Mouse (Mus musculus) c-Kit-positive CD71-positive TER-119-positive erythroid progenitor cells, embryonic 14.5 days (primary cell): ENCODE data around the gene Mgll.

Experiments
- DNase-seq: peaks from one replicate; pipeline ENCODE4 v3.0.0-alpha.2; 2013; ENCODE audit warnings: low spot score

Mgll gene

GRCm38 (mm10) chr6:88770981-88771380, 46.8 kb downstream of the Mgll start:
- DNase-seq: no peak

- no peak for DNase-seq
These were observed 47.8 kb downstream of the Mgll start for GRCm38 (mm10) chr6:88772041-88772440.

GRCm38 (mm10) chr6:88774055-88774454, 49.8 kb downstream of the Mgll start:
- DNase-seq: no peak

- no peak for DNase-seq
These were observed 51.1 kb downstream of the Mgll start for GRCm38 (mm10) chr6:88775267-88775666.

- no peak for DNase-seq
These were observed 52.2 kb downstream of the Mgll start for GRCm38 (mm10) chr6:88776336-88776923.

- DNase-seq: no peak
These were observed 52.8 kb downstream of the Mgll start for GRCm38 (mm10) chr6:88776964-88777363.

GRCm38 (mm10) chr6:88778047-88778688, 54.0 kb downstream of the Mgll start:
- DNase-seq: no peak

GRCm38 (mm10) chr6:88779755-88780154, 55.5 kb downstream of the Mgll start:
- DNase-seq: no peak

GRCm38 (mm10) chr6:88781919-88782318, 57.7 kb downstream of the Mgll start:
- DNase-seq: no peak

GRCm38 (mm10) chr6:88782981-88783397, 58.8 kb downstream of the Mgll start:
- peak; percentile 94 for DNase-seq

- DNase-seq: no peak
These were observed 60.5 kb downstream of the Mgll start for GRCm38 (mm10) chr6:88784691-88785173.

GRCm38 (mm10) chr6:88785331-88785730, 61.1 kb downstream of the Mgll start:
- no peak for DNase-seq

- no peak for DNase-seq
These were observed 61.8 kb downstream of the Mgll start for GRCm38 (mm10) chr6:88785781-88786542.

GRCm38 (mm10) chr6:88786732-88787445, 62.7 kb downstream of the Mgll start:
- DNase-seq: no peak

GRCm38 (mm10) chr6:88787496-88787895, 63.3 kb downstream of the Mgll start:
- no peak for DNase-seq

- no peak for DNase-seq
These were observed 64.0 kb downstream of the Mgll start for GRCm38 (mm10) chr6:88788219-88788618.

- DNase-seq: no peak
These were observed 67.1 kb downstream of the Mgll start for GRCm38 (mm10) chr6:88791299-88791698.

- no peak for DNase-seq
These were observed 68.0 kb downstream of the Mgll start for GRCm38 (mm10) chr6:88792147-88792691.

- DNase-seq: no peak
These were observed 69.0 kb downstream of the Mgll start for GRCm38 (mm10) chr6:88793243-88793642.

- DNase-seq: no peak
These were observed 69.7 kb downstream of the Mgll start for GRCm38 (mm10) chr6:88793872-88794271.

GRCm38 (mm10) chr6:88794561-88794971, 70.4 kb downstream of the Mgll start:
- DNase-seq: no peak

GRCm38 (mm10) chr6:88800191-88800590, 76.0 kb downstream of the Mgll start:
- no peak for DNase-seq
